Mouse (Mus musculus) monocyte, adult 5-6 weeks (primary cell): ENCODE measurements around the gene Mpv17l. TPM values are rescaled to one million over a fixed set of nuclear protein-coding genes. Genes with fewer than 3 reads are reported as not detected.
"Not testable (repeated sequence)": the region's sequence is repeated elsewhere in the genome, so short reads cannot be mapped to it uniquely, and the experiment has no call there.

Experiments
- ATAC-seq: fragments of 153-309, 156-312 bp; replicated peaks from 2 replicates; pipeline ENCODE4 v1.8.0; 2017; ENCODE audit warnings: mild to moderate bottlenecking; ENCODE audit not compliant: low TSS enrichment, insufficient number of reproducible peaks, severe bottlenecking, poor library complexity, low FRiP score
- total RNA-seq: library from RNA; stranded (forward); fragments of 200-1000, 200-491, 200-594 nt; gene quantifications from 3 replicates; pipeline ENCODE4 v1.2.3, GENCODE M21; 2017

Gene Mpv17l
- total RNA-seq, 1 experiment from 2014 or later: 0.29 TPM

- ATAC-seq: not testable (repeated sequence)
These were observed 19.5 kb downstream of the Mpv17l start for GRCm38 (mm10) chr16:13922499-13922898.

GRCm38 (mm10) chr16:13922966-13923365, 20.0 kb downstream of the Mpv17l start:
- not testable (repeated sequence) for ATAC-seq

- ATAC-seq: no peak
These were observed 24.6 kb downstream of the Mpv17l start for GRCm38 (mm10) chr16:13927456-13928075.

- ATAC-seq: no peak
These were observed 37.3 kb downstream of the Mpv17l start for GRCm38 (mm10) chr16:13940139-13940846.

- no peak for ATAC-seq
These were observed 38.0 kb downstream of the Mpv17l start for GRCm38 (mm10) chr16:13940847-13941395.

GRCm38 (mm10) chr16:13944178-13944577, 41.2 kb downstream of the Mpv17l start:
- ATAC-seq: no peak

GRCm38 (mm10) chr16:13944752-13945151, 41.8 kb downstream of the Mpv17l start:
- ATAC-seq: no peak

- ATAC-seq: no peak
These were observed 42.2 kb downstream of the Mpv17l start for GRCm38 (mm10) chr16:13945153-13945552.

GRCm38 (mm10) chr16:13946306-13946705, 43.3 kb downstream of the Mpv17l start:
- ATAC-seq: no peak

GRCm38 (mm10) chr16:13951245-13951644, 48.3 kb downstream of the Mpv17l start:
- no peak for ATAC-seq

GRCm38 (mm10) chr16:13962053-13962452, 59.1 kb downstream of the Mpv17l start:
- ATAC-seq: no peak

GRCm38 (mm10) chr16:13969096-13969495, 66.1 kb downstream of the Mpv17l start:
- ATAC-seq: no peak

- no peak for ATAC-seq
These were observed 69.1 kb downstream of the Mpv17l start for GRCm38 (mm10) chr16:13972051-13972450.

GRCm38 (mm10) chr16:13976358-13976896, 73.5 kb downstream of the Mpv17l start:
- not testable (repeated sequence) for ATAC-seq

- not testable (repeated sequence) for ATAC-seq
These were observed 74.1 kb downstream of the Mpv17l start for GRCm38 (mm10) chr16:13977026-13977425.

- ATAC-seq: not testable (repeated sequence)
These were observed 78.8 kb downstream of the Mpv17l start for GRCm38 (mm10) chr16:13981726-13982125.

- ATAC-seq: no peak
These were observed 80.2 kb downstream of the Mpv17l start for GRCm38 (mm10) chr16:13983161-13983560.

- no peak for ATAC-seq
These were observed 83.2 kb downstream of the Mpv17l start for GRCm38 (mm10) chr16:13986197-13986573.

GRCm38 (mm10) chr16:13986574-13987478, 83.9 kb downstream of the Mpv17l start, which contains the start of the genes 2900011O08Rik and Ifitm7:
2900011O08Rik (plus strand) TSS chr16:13986604.
Ifitm7 (minus strand) TSS chr16:13986888.
- no peak for ATAC-seq
